Mouse (Mus musculus): ENCODE results near the gene Gpank1.

GRCm38 (mm10) chr17:35134801-35135590 lies 13.7 kb downstream of the Gpank1 start, which contains the start of gene Bag6:
- no peak for TF ChIP-seq CTCF (IDR thresholded peaks at IDR 0.05; ENCODE audit: insufficient read depth, low read depth, low read length)
- TF ChIP-seq POLR2A (IDR thresholded peaks at IDR 0.05; ENCODE audit: insufficient read depth, low read depth, low read length): peak; percentile 39; the same call in 1 of the 2 replicates

Measured in olfactory bulb, adult 2 months (tissue).